Mouse (Mus musculus): Measurements from ENCODE around the gene Scaf8. TPM values are rescaled to one million over a fixed set of nuclear protein-coding genes. Genes with fewer than 3 reads are reported as not detected.
"Not testable (repeated sequence)": the region's sequence is repeated elsewhere in the genome, so short reads cannot be mapped to it uniquely, and the experiment has no call there.

Gene Scaf8
- 16.3 TPM for polyA plus RNA-seq (2012; fragmentation: generic; extraction: Trizol)
- long read RNA-seq, experiment 1, partial matches to known transcripts = 0 of 6 reads
- long read RNA-seq, experiment 1, other reads (novel, unspliced or antisense) = 6 of 6 reads
- long read RNA-seq, experiment 2, full-length matches to known transcripts = 39 of 137 reads
- long read RNA-seq, experiment 2, partial matches to known transcripts = 45 of 137 reads
- long read RNA-seq, experiment 2, other reads (novel, unspliced or antisense) = 53 of 137 reads

GRCm38 (mm10) chr17:3114720-3115379 is at the start of gene Scaf8:
Gene Scaf8, plus strand, starts transcription at chr17:3114972.
- peak; percentile 99 for TF ChIP-seq CTCF (IDR thresholded peaks at IDR 0.05; ENCODE audit: control insufficient read depth, insufficient read depth, insufficient read length)
- peak; percentile 52 for TF ChIP-seq MAX (IDR thresholded peaks at IDR 0.05)
- no peak for TF ChIP-seq MYOD1 (IDR thresholded peaks at IDR 0.05; ENCODE audit: control insufficient read depth, insufficient read length, low read depth)
- peaks cover 60% of the 10 kb centered on the region for H3K79me2 ChIP-seq (ENCODE audit: control insufficient read depth, insufficient read depth)
- peaks cover 9% of the 10 kb centered on the region for H3K36me3 ChIP-seq (ENCODE audit: control insufficient read depth, insufficient read depth)
- H3K79me3 ChIP-seq (ENCODE audit: low read depth) = peaks cover 50% of the 10 kb centered on the region
- peak within 1 kb of the TSS; percentile 99 for H3ac ChIP-seq (ENCODE audit: control insufficient read depth, insufficient read length, low read depth)
- H3K4me3 ChIP-seq (ENCODE audit: insufficient read depth, poor library complexity, severe bottlenecking) = peak within 1 kb of the TSS; percentile 63
- no peaks in the 10 kb centered on the region for H3K27me3 ChIP-seq (ENCODE audit: control insufficient read depth, insufficient read depth, insufficient read length)

DNA sequence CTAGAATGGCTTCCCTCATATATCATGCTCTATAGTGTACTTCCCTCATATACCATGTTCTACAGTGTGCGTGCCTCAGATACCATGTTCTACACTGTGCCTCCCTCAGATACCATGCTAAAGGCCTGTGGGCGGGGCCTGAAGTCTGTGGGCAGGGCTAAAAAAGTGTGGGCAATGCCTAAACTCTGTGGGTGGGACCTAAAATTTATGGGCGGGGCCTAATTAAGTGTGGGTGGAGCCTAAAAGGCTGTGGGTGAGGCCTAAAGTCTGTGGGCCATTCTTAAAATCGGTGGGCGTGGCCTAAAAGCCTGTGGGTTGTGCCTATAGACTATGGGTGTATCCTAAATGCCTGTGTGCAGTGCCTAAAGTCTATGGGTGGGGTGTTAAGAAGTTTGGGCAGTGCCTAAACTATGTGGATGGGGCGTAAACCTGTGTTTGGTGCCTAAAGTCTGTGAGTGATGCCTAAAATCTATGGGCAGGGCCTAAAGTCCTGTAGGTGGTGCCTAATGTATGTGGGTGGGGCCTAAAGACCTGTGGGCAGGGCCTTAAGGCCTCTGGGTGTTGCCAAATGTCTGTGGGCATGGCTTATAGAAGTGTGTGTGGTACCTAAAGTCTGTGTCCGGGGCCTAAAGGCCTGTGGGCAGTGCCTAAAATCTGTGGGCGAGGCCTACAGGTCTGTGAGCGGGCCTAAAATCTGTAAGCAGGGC is 39.5 kb upstream of the Scaf8 start:
- TF ChIP-seq FOSL1 (IDR thresholded peaks at IDR 0.05; ENCODE audit: insufficient read depth, low read length, poor library complexity, severe bottlenecking) (no peak), MYOD1 (IDR thresholded peaks at IDR 0.05; ENCODE audit: control insufficient read depth, insufficient read length, low read depth) (no peak), USF1 (IDR thresholded peaks at IDR 0.05; ENCODE audit: low read depth) (no peak), CTCF (IDR thresholded peaks at IDR 0.05; ENCODE audit: control insufficient read depth, insufficient read depth, insufficient read length) (no peak), CEBPB (IDR thresholded peaks at IDR 0.05; ENCODE audit: low read depth) (no peak), MAX (IDR thresholded peaks at IDR 0.05) (no peak), MYOG (IDR thresholded peaks at IDR 0.05; ENCODE audit: control insufficient read depth, extremely low read depth, insufficient read length) (no peak)
- H3K36me3 ChIP-seq (ENCODE audit: control insufficient read depth, insufficient read depth) = peaks cover 10% of the 10 kb centered on the region
- H3K79me3 ChIP-seq (ENCODE audit: low read depth) = no peaks in the 10 kb centered on the region
- no peak overlapping the region for H3K4me3 ChIP-seq (ENCODE audit: insufficient read depth, poor library complexity, severe bottlenecking)
- H3K79me2 ChIP-seq (ENCODE audit: control insufficient read depth, insufficient read depth) = no peaks in the 10 kb centered on the region
- H3ac ChIP-seq (ENCODE audit: control insufficient read depth, insufficient read length, low read depth) = no peak overlapping the region
- H3K27me3 ChIP-seq (ENCODE audit: control insufficient read depth, insufficient read depth, insufficient read length) = no peaks in the 10 kb centered on the region

- H3K36me3 ChIP-seq (ENCODE audit: control insufficient read depth, insufficient read depth) = peaks cover 10% of the 10 kb centered on the region
- TF ChIP-seq FOSL1 (IDR thresholded peaks at IDR 0.05; ENCODE audit: insufficient read depth, low read length, poor library complexity, severe bottlenecking) (no peak), CEBPB (IDR thresholded peaks at IDR 0.05; ENCODE audit: low read depth) (no peak), MYOG (IDR thresholded peaks at IDR 0.05; ENCODE audit: control insufficient read depth, extremely low read depth, insufficient read length) (no peak), USF1 (IDR thresholded peaks at IDR 0.05; ENCODE audit: low read depth) (no peak), MYOD1 (IDR thresholded peaks at IDR 0.05; ENCODE audit: control insufficient read depth, insufficient read length, low read depth) (no peak), CTCF (IDR thresholded peaks at IDR 0.05; ENCODE audit: control insufficient read depth, insufficient read depth, insufficient read length) (no peak)
- H3K4me3 ChIP-seq (ENCODE audit: insufficient read depth, poor library complexity, severe bottlenecking) = no peak overlapping the region
Observed at GRCm38 (mm10) chr17:3075873-3076245, 38.9 kb upstream of the Scaf8 start.

GRCm38 (mm10) chr17:3077936-3078335 is 36.8 kb upstream of the Scaf8 start:
- H3K79me2 ChIP-seq (ENCODE audit: control insufficient read depth, insufficient read depth); H3K79me3 ChIP-seq (ENCODE audit: low read depth); H3K27me3 ChIP-seq (ENCODE audit: control insufficient read depth, insufficient read depth, insufficient read length); H3ac ChIP-seq (ENCODE audit: control insufficient read depth, insufficient read length, low read depth); H3K36me3 ChIP-seq (ENCODE audit: control insufficient read depth, insufficient read depth); H3K4me3 ChIP-seq (ENCODE audit: insufficient read depth, poor library complexity, severe bottlenecking): not testable (repeated sequence)

More at GRCm38 (mm10) chr17:3075873-3076245, 38.9 kb upstream of the Scaf8 start:
- Histone ChIP-seq H3K27me3 (ENCODE audit: control insufficient read depth, insufficient read depth, insufficient read length) (no peaks in the 10 kb centered on the region), H3ac (ENCODE audit: control insufficient read depth, insufficient read length, low read depth) (no peak overlapping the region), H3K79me2 (ENCODE audit: control insufficient read depth, insufficient read depth) (no peaks in the 10 kb centered on the region), H3K79me3 (ENCODE audit: low read depth) (no peaks in the 10 kb centered on the region)

DNA sequence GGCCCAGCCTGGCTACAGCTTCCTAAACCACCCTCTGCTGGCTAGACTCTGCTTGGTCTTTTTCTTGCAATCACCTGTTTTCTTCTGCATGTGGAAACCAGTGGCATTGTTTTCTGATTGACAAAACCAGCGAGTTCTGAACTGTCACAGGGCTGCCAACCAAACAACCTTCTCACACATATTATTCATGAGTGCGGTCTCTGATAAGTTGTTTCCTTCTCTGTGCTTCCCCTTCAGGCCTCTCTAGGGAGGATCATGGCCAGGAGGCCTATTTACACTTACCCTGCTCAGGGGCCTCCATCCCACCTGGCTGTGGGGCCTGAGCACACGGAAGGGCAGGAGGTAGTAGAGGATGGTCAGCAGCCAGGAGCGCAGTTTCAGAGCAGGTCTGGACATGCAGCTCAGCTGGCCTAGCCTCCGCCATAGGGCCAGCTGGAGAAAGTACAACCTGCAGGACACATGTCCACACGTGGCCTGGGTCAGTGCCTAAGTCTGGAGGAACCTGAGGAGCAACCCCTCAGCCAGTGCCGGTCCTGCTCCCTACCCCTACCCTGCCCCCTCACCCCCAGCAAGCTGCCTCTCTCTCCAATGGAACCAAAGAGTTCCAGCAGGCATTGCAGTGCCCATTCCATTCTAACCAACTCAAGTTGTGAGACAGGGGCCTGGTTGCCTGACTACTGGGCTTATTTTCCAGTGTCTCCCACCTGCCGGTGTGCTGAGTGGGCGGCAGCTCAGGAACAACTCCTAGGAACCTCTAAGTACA is 34.0 kb upstream of the Scaf8 start:
- H3ac ChIP-seq (ENCODE audit: control insufficient read depth, insufficient read length, low read depth); H3K79me2 ChIP-seq (ENCODE audit: control insufficient read depth, insufficient read depth); H3K4me3 ChIP-seq (ENCODE audit: insufficient read depth, poor library complexity, severe bottlenecking); H3K79me3 ChIP-seq (ENCODE audit: low read depth); H3K27me3 ChIP-seq (ENCODE audit: control insufficient read depth, insufficient read depth, insufficient read length); H3K36me3 ChIP-seq (ENCODE audit: control insufficient read depth, insufficient read depth): not testable (repeated sequence)

DNA sequence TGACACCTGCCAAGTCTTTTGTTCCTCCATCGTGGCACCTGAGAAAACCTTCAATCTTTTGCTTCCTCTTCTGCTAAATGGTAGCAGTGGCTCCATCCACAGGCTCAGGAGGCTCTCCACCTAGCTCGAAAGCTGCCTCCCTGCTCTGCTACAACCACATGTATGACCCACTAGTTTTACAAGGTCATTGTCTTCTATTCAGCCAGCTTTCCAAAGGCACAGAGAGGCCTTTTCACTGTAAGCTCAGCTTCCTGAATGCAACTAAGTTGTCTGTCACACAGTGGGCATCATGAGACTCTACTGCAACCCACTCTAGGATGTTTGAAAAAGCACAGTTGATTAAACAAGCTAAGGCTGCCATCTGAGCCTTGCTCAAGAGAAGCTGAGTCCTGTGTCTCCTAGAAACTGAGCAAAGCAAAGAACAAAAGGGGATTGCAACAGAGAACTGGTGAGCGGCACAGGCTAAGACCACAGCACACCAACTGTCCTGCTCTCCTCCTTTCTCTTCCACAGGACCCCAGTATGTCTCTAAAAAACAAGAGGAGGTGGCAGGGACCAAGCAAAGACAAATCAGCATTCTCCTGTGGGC is 33.2 kb upstream of the Scaf8 start:
- not testable (repeated sequence) for H3K27me3 ChIP-seq (ENCODE audit: control insufficient read depth, insufficient read depth, insufficient read length); H3K36me3 ChIP-seq (ENCODE audit: control insufficient read depth, insufficient read depth); H3K79me2 ChIP-seq (ENCODE audit: control insufficient read depth, insufficient read depth); H3K79me3 ChIP-seq (ENCODE audit: low read depth); H3K4me3 ChIP-seq (ENCODE audit: insufficient read depth, poor library complexity, severe bottlenecking); H3ac ChIP-seq (ENCODE audit: control insufficient read depth, insufficient read length, low read depth)

DNA sequence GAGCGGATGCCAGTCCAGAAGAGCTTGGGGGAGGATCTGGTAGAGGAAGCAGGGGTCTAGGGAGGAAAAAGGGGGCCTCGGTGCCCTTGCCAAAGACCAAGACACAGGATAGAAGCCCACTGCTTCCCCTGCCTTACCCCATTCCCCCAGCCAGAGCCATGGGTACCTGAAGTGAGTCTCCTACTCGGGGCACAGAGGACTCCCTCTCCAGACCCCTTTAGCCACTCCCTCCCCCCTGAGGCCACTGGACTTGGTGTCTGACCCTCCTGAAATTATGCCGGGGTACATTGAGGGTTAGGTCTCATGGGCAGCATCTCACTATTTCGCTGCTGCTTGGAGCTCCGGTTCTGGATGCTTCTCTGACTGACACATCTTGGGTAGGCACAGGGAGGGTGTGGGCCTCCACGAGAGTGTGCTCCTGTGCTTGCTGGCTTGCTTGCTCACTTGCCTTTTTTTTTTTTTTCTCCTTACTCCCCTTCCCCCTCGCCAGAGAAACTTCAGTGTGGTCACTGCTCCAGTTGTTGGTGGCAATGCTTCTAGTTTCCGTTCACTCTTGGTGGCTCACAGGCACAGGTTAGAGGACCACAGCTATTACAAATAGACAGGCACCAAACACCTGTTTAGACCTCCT is 32.5 kb upstream of the Scaf8 start:
- not testable (repeated sequence) for H3K79me3 ChIP-seq (ENCODE audit: low read depth); H3K79me2 ChIP-seq (ENCODE audit: control insufficient read depth, insufficient read depth); H3ac ChIP-seq (ENCODE audit: control insufficient read depth, insufficient read length, low read depth); H3K36me3 ChIP-seq (ENCODE audit: control insufficient read depth, insufficient read depth); H3K27me3 ChIP-seq (ENCODE audit: control insufficient read depth, insufficient read depth, insufficient read length); H3K4me3 ChIP-seq (ENCODE audit: insufficient read depth, poor library complexity, severe bottlenecking)

- H3K79me3 ChIP-seq (ENCODE audit: low read depth); H3K27me3 ChIP-seq (ENCODE audit: control insufficient read depth, insufficient read depth, insufficient read length); H3K36me3 ChIP-seq (ENCODE audit: control insufficient read depth, insufficient read depth); H3ac ChIP-seq (ENCODE audit: control insufficient read depth, insufficient read length, low read depth); H3K79me2 ChIP-seq (ENCODE audit: control insufficient read depth, insufficient read depth): not testable (repeated sequence)
- H3K4me3 ChIP-seq (ENCODE audit: insufficient read depth, poor library complexity, severe bottlenecking) = peak overlapping the region; percentile 23
Observed at GRCm38 (mm10) chr17:3082756-3083749, 31.7 kb upstream of the Scaf8 start.

All from C2C12 (cell line).